Mouse (Mus musculus): ENCODE results near the gene Wbp11.

The Wbp11 gene

DNA sequence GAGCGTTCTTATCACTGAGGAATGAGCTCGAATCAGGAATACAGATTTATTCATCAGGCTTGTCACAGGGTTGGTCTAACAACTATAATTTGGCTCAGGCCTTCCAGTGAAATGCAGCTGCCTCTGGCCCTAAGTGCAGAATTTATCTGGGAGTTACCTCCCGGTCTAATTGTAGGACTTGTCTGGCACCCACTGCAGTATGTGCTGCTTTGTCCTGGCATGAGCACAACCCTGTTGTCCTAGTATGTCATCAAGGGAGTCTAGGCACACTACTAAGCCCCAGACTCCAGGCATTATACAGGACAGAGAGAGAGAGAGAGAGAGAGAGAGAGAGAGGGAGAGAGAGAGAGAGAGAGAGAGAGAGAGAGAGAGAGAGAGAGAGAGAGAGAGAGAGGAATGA is 9.3 kb upstream of the Wbp11 start:
- DNase-seq (ENCODE audit: low read depth, low spot score), result no peak

DNA sequence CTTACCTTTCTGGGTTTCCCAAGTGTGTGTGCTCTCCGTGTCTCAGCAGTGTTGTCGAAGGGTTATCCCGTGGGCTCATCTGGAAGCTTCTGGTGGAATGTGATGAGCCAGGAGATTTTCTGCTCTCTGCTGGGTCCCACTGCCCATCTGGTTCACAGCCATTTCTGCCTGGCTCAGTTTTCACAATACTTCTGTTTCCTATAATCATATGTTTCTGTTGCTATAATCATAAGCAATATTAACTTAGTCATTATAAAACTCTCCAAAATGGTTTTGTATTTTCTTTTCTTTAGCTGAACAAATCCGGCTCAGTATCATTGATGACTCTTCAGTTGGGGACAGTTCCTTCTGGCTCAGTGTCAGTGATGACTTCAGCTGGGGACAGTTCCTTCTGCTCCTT is 7.3 kb upstream of the Wbp11 start, which contains the start of gene Smco3:
TSS of gene Smco3 (minus strand) at position 101 of the 400 bp plus-strand sequence.
- DNase-seq (ENCODE audit: low read depth, low spot score), result no peak

DNA sequence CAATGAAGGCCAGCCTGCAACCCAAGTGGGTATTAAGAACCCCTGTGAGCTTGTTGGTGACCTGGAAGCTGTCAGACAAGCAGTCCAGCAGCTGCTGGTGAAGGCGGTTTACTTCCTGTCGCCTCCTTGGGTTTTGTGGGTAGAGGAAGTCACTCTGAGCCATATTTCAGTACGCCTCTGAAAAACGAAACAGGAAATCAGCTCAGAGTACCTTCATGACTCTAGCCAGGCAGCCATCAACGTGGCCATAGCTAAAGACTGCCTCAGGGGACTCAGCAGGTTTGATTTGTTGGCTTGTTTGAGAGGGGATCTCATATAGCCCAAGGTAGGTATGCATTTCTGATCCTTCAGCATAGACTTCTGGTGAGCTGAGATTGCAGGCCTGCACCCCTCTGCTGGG is 3.7 kb upstream of the Wbp11 start:
- no peak for DNase-seq (ENCODE audit: low read depth, low spot score)

DNA sequence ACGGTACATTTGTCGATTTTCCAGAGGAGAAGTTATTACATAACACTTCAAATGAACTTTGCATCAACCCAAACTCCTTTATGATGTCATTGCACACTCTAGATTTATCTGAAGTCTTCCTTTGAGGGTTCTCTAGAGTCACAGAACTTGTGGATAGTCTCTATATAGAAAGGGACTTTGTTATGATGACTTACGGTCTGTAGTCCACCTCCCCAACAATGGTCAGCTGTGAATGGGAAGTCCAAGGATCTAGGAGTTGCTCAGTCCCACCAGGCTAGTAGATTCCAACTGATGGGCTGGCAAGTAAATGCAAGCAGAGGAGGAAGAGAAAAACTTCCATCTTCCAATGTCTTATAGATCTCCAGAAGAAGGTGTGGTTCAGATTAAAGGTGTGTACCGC is 648 bp upstream of the Wbp11 start:
- no peak for DNase-seq (ENCODE audit: low read depth, low spot score)

DNA sequence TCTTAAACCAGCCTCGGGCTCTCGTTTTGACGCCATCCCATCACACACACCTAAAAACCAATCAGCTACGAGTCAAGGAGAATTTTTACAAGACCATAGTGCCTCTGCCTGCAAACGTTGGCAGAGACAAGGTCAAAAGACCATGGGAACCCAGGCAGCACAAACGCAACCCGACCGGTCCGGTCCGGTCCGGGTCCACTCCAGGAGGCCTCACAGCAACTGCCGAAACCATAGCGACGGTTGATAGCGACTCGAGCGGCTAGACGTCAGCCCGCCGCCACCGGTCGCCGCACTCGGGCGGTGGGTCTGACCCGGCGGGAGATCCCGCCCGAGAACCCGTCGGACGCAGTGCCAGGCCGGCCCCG is 535 bp downstream of the Wbp11 start, which contains the start of gene BC049715:
TSS of gene BC049715 (plus strand) at position 111 of the 365 bp plus-strand sequence.
- DNase-seq (ENCODE audit: low read depth, low spot score), result no peak

DNA sequence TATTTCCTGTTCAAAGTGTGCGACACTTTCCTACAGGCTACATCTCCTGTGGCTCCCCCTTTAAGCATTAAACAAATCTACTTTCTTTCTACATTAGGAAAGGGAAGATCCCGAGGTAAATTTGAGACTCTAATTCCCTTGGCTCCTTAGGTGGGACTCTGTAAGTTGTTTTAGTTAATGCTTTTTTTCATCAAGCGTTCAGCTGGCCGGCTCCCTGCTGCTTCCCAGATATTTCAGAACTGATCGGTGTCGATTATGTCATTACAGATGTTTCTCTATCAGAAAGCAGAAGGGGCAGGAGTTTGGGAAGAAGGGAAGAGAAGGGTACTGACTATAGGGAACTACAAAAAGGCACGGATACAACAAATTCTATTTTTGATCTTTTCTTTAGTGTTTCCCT is 917 bp downstream of the Wbp11 start:
- DNase-seq (ENCODE audit: low read depth, low spot score), result no peak

DNA sequence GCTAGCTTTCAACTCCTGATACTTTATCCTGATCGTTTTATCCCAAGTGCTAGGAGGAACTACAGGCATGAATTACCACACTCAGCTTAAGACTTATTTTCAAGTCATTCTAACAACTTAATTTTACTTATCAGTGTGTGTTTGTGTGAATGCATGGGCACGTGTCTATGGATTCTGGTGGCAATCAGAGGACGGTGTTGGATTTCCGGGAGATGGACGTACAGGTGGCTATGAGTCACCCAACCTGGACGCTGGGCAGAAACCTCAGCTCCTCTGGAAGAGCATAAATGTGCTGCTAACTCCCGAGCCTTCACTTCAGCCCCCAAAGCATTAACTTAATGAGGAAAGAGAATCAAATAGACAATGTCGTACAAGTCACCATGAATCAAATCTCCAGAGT is 3.0 kb downstream of the Wbp11 start:
- DNase-seq (ENCODE audit: low read depth, low spot score), result no peak

DNA sequence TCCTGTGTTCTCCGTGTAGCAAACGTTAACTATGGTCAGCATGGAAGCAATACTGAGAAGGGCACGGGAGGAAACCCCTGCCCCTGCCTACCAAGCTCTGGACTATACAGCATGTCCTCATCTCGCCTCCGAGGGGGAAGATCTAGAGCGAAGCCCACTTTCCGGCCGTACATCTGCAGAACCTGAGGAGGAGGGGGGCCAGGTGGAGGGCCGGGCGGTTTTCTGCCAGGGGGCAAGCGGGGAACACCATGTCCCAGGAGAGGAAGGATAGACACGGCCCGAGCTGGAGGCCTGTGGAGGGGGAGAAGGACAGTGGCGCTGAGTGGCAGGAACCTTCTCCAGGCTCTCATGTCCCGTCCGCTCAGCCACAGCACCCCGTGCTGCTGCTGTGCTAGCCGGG is 6.9 kb downstream of the Wbp11 start:
- no peak for DNase-seq (ENCODE audit: low read depth, low spot score)

DNA sequence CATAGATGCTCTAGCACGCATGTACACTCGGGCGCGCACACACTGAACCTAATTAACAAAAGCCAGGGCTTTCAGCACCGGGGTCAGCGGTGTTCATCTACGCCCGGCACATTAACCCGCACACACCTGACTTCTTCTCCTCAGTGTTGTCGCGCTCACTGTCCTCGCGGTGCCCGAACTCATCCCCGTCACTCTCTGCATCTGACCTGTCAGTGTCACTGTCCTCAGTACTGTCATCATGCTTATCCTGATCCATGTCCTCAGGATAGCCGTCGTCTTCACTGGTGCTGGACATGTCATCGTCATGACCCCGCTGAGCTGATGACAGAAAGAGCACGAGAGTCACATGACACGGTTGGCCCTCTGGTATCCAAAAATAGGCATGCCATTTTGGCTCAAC is 7.7 kb downstream of the Wbp11 start:
- no peak for DNase-seq (ENCODE audit: low read depth, low spot score)

DNA sequence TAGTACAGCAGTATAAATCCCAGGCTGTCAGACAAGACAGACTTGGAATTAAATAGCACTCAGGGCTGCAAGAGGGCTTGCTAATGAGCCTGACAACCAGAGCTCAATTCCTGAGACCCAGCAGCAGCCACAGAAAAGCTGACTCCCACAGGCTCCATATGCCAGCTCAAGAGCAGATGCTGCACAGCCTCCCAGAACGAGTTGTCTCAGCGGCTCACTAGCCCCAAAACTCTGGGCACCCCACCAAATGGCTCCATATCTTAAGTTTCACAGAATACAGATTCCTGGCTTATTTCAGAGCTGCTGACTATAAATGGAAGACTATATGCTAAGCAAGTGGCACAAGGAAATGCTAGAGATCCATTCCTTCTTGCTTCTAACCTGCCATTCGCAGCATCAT is 10.5 kb downstream of the Wbp11 start:
- no peak for DNase-seq (ENCODE audit: low read depth, low spot score)

DNA sequence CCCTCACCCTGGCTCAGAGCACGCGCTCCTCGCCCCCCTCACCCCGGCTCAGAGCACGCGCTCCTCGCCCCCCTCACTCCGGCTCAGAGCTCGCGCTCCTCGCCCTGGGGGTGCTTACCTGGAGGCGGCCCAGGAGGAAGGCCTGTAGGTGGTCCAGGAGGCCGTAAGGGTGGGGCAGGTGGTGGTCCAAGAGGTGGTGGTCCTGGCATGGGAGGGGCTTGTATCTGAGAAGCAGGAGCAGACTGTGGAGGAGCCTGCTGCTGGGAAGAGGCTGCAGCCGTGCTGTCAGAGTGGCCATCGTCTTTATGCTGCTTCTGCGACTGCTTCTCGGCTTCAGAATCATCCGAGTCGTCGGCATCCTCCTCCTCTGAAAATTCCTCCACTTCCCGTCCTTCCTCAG is 11.2 kb downstream of the Wbp11 start:
- no peak for DNase-seq (ENCODE audit: low read depth, low spot score)

DNA sequence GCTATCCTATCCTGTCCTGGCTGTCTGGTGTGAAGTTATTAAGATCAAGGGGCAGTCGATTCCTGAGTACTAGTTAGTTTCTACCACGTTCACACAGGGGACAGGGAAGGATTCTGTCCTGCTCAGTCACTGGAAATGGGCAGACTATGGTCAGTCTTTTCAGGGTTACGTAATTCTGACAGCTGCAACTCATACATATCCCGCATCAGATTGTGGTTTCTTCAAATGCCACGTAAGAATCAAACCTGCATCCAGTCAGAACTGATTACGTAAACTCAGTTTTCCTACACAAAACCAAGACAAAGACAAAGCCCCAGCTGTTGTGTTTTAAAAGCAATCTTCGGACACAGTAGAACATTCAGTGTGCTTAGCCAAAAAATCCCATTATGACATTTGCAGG is 12.7 kb downstream of the Wbp11 start:
- no peak for DNase-seq (ENCODE audit: low read depth, low spot score)

DNA sequence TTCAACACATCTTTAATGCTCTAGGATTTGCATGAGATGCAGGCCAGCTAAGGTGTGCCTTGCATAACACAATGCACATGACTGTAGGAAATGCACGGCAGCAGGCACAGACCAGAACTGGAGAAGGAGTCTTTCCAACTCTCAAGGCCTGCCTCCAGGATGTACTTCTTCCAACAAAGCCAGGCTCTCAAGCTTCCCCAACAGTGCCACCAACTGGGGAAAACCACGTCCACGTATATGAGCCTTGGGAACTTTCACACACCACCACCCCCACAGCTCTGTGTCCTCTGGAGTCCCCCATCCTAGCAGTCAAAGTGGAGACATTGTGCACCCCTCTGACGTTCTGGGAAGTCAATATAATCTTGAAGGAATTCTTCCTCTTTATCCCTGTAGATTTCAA is 14.9 kb downstream of the Wbp11 start:
- no peak for DNase-seq (ENCODE audit: low read depth, low spot score)

DNA sequence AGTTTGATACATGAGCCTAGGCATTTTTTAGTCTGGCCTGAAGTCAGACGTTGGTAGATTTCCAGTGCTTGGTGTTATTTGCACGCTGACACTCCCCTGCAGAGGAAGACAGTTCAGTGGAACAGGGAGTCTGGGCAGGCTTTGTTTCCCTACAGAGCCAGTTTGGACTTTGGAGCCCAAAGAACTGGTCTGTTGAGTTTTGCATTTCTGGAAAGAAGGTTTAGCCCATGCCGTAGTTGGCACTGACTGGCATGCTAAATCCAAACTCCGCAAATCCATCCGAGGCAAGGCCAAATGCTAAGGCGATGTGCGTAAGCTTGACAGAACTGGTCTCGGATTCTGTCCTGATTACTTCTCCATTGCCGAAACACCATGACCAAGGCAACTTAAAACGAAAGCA is 16.8 kb downstream of the Wbp11 start:
- DNase-seq (ENCODE audit: low read depth, low spot score), result no peak

DNA sequence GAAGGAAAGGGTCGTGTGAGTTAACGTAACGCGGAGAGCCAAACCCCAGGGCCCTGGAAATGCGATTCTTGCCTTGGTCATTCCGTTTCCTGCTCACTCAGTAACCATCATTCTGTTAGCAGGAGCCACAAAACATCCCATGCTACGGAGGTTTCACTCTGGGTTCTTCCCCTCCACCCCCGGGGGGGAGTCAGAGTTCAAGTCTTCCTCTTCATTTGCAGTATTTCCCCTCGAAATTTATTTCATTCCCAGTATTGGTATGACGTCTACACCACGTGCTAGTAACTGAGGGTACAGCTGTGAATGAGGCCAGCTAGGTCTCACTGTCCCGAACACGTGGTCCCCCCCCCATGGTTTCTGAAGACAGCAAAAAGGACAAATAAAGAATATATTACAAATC is 18.4 kb downstream of the Wbp11 start:
- no peak for DNase-seq (ENCODE audit: low read depth, low spot score)

DNA sequence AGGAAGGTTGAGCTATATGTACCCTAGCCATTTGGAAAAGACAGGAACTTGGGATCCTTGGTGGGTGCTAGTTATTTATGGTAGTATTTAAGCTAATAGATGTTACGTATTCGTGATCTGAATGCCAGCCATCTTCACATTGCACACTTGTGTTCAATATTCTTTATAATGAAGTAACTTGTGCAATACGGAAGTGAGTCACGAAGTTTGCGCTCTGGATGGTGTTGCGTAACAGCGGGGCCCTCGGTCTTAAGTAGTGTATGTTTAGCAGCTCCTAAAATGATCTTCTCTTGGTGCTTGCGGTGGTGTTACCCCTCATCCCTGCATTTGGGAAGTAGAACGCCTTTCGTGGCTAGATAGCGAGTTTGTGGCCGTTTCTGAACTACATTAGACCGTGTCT is 19.0 kb downstream of the Wbp11 start:
- DNase-seq (ENCODE audit: low read depth, low spot score), result no peak

DNA sequence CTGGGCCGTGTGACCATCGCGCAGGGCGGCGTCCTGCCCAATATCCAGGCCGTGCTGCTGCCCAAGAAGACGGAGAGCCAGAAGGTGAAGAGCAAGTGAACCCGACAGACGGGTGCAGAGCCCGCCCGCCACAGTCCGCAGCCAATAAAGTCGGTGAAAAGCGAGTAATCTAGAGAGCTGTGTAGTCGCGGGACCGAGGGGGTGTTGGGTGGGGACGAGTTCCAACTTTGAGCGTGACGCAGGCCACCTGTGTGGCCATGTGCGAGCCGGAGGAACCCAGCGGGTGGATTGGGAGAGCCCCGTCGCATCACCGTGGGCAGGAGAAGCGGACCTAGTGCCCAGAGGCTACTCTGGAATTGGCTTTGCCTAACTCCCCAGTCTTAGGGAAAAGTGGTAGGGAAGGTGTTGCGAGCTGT is 19.4 kb downstream of the Wbp11 start:
- DNase-seq (ENCODE audit: low read depth, low spot score), result no peak

DNA sequence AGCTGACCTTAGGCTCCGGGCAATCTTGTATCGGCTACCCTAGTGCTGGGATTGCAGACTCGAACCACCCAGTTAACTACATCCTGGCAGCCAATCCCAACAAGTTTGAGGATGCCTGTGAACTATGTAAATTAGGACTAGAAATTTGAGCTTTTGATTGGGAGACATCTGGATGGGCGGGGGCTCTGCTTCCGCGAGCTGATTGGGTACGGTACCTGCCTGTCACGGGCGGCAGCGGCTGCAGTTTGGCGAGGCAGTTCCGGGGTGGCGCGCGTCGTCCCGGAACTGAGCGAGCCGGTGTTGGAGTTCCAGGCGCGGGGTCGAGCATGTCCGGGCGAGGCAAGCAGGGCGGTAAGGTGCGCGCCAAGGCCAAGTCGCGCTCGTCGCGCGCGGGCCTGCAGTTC is 20.0 kb downstream of the Wbp11 start, which contains the start of gene H2afj:
TSS of gene H2afj (plus strand) at position 231 of the 404 bp plus-strand sequence.
- DNase-seq (ENCODE audit: low read depth, low spot score), result peak; percentile 95

DNA sequence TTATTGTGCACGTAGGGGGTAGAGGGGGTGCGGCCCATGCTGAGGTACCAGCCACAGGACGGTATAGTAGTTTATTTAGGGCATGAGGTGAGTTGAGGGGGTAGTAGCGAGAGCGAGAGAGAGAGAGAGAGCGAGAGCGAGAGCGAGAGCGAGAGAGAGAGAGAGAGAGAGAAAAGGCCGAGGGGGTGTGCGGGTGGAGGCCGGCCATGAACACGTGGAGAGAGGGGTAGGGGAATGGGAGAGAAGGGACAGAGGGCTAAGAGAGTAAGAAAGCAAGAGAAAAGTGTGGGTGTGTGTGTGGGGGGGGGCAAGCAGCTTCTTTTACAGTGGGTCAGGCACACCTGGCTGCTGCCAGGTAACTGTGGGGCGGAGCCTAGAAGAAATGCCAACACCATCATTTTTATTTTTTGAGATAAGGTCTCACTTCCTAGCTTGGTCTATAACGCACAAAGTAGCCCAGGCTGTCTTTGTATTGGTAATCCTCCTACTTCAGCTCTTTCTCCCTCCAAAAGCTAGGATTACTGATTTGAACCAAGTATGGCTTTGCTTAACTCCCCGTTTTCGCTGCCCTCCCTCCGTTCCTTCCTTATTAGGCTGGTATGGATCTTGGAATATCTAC is 20.5 kb downstream of the Wbp11 start:
- no peak for DNase-seq (ENCODE audit: low read depth, low spot score)

DNA sequence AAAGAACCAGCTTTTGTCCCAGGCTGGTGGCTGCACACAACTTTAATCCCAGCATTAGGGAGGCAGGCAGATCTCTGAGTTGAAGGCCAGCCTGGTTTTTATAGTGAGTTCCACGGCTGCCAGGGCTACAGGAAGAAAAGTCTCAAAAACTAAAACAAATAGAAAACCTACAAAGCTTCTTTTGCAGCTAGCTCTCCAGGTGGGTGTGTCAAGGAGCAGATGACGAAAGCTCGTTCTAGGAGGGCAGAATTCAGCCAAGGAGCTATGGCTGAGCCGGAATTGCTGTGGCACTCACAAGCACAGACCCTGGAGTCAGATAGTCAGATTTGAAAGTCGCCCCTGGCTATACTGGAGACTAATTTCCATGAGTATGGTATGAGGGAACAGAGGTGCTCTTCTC is 21.2 kb downstream of the Wbp11 start:
- no peak for DNase-seq (ENCODE audit: low read depth, low spot score)

DNA sequence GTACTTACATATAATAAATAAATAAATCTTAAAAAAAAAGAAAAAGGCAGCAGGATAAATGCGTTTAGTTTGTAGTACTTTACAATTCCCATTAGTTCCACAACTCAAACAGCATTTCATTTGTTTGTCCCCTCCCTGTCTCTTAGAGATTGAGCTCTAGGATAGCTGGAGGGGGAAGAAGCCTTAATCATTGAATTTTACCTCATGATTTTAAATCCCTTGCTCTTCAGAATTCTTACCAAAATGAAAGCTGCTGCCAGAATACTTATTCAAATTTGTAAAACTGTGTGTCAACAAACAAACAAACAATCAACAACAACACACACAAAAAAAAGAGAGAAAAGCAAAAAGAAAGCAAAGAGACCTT is 22.6 kb downstream of the Wbp11 start:
- no peak for DNase-seq (ENCODE audit: low read depth, low spot score)

DNA sequence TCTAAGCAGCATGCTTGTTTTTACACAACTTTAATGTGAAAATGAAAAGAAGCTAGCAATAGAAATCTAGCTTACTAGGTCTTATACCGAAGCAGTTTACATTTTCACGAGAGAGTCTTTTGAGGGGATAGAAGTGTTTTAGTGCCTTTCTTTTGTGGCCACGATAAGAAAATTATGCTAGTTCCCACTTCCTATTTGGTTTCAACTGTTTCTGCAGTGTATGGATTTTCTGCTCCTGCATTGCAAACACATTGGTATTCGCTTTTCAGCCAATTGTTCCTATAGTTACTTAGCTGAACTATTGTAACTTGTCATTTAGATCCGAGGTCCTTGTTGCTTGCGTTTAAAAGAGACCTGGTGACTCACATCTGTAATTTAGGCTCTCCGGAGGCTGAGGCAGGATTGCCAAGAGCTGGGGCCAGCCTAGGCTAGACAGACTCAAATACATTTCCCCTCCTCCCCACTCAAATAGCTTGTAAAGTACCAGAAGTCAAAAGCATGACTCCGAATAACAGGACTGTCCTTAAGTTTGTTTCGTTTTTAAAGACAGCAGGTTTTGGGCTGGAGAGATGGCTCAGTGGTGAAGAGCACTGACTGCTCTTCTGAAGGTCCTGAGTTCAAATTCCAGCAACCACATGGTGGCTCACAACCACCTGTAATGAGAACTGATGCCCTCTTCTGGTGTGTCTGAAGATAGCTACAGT is 23.2 kb downstream of the Wbp11 start:
- peak; percentile 36 for DNase-seq (ENCODE audit: low read depth, low spot score)

DNA sequence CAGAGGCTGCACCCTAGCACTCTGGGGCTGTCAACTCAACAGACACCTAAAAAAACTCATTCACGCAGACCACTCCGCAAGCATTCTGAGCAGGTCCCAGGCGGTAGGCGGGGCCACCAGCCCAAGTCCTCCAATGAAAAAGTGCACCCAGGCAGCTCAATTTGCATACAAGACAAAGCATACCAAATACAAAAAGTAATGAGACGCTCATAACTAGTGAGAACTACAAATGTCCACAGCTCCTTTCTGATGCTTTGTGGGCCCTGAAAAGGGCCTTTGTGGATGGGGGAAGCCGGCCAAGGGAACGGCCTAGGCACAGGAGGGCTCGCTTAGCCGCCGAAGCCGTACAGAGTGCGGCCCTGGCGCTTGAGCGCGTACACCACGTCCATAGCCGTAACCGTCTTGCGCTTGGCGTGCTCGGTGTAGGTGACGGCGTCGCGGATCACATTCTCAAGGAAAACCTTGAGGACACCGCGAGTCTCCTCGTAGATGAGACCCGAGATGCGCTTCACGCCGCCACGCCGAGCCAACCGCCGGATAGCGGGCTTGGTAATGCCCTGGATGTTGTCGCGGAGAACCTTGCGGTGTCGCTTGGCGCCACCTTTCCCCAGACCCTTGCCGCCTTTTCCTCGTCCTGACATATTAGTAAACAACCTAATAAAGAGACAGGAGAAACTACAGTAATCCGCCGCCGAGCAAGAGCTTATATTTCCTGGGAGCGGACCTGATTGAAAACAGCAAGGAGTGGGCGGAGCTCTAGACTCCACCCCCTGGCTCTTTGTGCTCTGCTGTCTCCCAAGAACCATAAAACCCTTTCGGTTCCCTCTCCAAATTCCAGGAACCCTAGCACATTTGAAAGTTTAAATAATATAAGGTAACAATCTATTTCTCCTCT is 24.0 kb downstream of the Wbp11 start, which contains the start of gene Hist4h4:
TSS of gene Hist4h4 (minus strand) at position 677 of the 895 bp plus-strand sequence.
- DNase-seq (ENCODE audit: low read depth, low spot score), result peak; percentile 99
